Mouse (Mus musculus) liver, adult (tissue): Measurements from ENCODE around the gene Golgb1.

ENCODE experiments used
- GATA4 ChIP-seq: IDR thresholded peaks from 2 replicates; pipeline ENCODE4 v1.6.1; 2014; ENCODE audit warnings: mild to moderate bottlenecking, low read length; ENCODE audit not compliant: insufficient replicate concordance

The Golgb1 gene

GRCm38 (mm10) chr16:36893317-36893716 lies 18.4 kb downstream of the Golgb1 start:
- TF ChIP-seq GATA4: no peak

GRCm38 (mm10) chr16:36896712-36897111 lies 21.8 kb downstream of the Golgb1 start:
- TF ChIP-seq GATA4: no peak

- TF ChIP-seq GATA4: no peak
Observed at GRCm38 (mm10) chr16:36903156-36903555, 28.2 kb downstream of the Golgb1 start.

GRCm38 (mm10) chr16:36911909-36912308 lies 37.0 kb downstream of the Golgb1 start:
- no peak for TF ChIP-seq GATA4

- TF ChIP-seq GATA4: no peak
Observed at GRCm38 (mm10) chr16:36912311-36912710, 37.4 kb downstream of the Golgb1 start.

- TF ChIP-seq GATA4: no peak
Observed at GRCm38 (mm10) chr16:36914195-36914594, 39.3 kb downstream of the Golgb1 start.

- no peak for TF ChIP-seq GATA4
Observed at GRCm38 (mm10) chr16:36918505-36918904, 43.6 kb downstream of the Golgb1 start.

GRCm38 (mm10) chr16:36920410-36920809 lies 45.5 kb downstream of the Golgb1 start:
- TF ChIP-seq GATA4: no peak

GRCm38 (mm10) chr16:36921067-36921613 lies 46.2 kb downstream of the Golgb1 start:
- TF ChIP-seq GATA4: no peak

GRCm38 (mm10) chr16:36921980-36922379 lies 47.0 kb downstream of the Golgb1 start:
- no peak for TF ChIP-seq GATA4

GRCm38 (mm10) chr16:36924312-36924711 lies 49.4 kb downstream of the Golgb1 start:
- TF ChIP-seq GATA4: no peak

GRCm38 (mm10) chr16:36925351-36925750 lies 50.4 kb downstream of the Golgb1 start:
- no peak for TF ChIP-seq GATA4

- TF ChIP-seq GATA4: no peak
Observed at GRCm38 (mm10) chr16:36925797-36926196, 50.9 kb downstream of the Golgb1 start.

- TF ChIP-seq GATA4: no peak
Observed at GRCm38 (mm10) chr16:36926514-36927447, 51.8 kb downstream of the Golgb1 start.

GRCm38 (mm10) chr16:36927495-36928105 lies 52.7 kb downstream of the Golgb1 start:
- no peak for TF ChIP-seq GATA4

GRCm38 (mm10) chr16:36928106-36928500 lies 53.2 kb downstream of the Golgb1 start:
- no peak for TF ChIP-seq GATA4

- TF ChIP-seq GATA4: no peak
Observed at GRCm38 (mm10) chr16:36929216-36929615, 54.3 kb downstream of the Golgb1 start.
